Mouse (Mus musculus): Measurements from ENCODE around the gene Btnl1. TPM values are rescaled to one million over a fixed set of nuclear protein-coding genes. Genes with fewer than 3 reads are reported as not detected.

The Btnl1 gene
- polyA plus RNA-seq, 1 experiment from 2014 or later, result not detected

- no peaks in the 10 kb centered on the region for H3K36me3 ChIP-seq
- H3K4me2 ChIP-seq, result no peak overlapping the region
- no peaks in the 10 kb centered on the region for H3K27me3 ChIP-seq
- no peak overlapping the region for H3K4me3 ChIP-seq
- H3K4me1 ChIP-seq (replicated peaks), result no peaks in the 10 kb centered on the region
- no peak overlapping the region for H3K9ac ChIP-seq
- no peaks in the 10 kb centered on the region for H3K9me3 ChIP-seq
- no peak for ATAC-seq (ENCODE audit: low FRiP score)
- 93% methylated on average over 3 of the region's 3 CpGs for WGBS
- no peak overlapping the region for H3K27ac ChIP-seq
These were observed 13.1 kb upstream of the Btnl1 start for GRCm38 (mm10) chr17:34363676-34364310.

DNA sequence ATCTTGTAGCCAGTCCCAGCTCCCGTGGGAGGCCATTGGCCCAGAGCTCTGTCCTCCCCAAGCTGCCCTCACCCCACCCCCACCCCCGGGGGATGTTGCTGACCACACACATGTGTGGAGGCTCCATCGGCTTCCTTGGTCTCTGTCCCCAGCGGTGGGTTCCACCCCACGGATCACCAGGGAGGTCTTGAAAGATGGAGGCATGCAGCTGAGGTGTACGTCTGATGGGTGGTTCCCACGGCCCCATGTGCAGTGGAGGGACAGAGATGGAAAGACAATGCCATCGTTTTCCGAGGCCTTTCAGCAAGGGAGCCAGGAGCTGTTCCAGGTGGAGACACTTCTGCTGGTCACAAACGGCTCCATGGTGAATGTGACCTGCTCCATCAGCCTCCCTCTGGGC lies 11.9 kb upstream of the Btnl1 start:
- no peaks in the 10 kb centered on the region for H3K36me3 ChIP-seq
- WGBS, result 78% methylated on average over 10 of the region's 10 CpGs
- H3K4me3 ChIP-seq, result no peak overlapping the region
- no peaks in the 10 kb centered on the region for H3K9me3 ChIP-seq
- no peaks in the 10 kb centered on the region for H3K27me3 ChIP-seq
- ATAC-seq (ENCODE audit: low FRiP score), result no peak
- no peak overlapping the region for H3K4me2 ChIP-seq
- H3K4me1 ChIP-seq (replicated peaks), result no peaks in the 10 kb centered on the region
- no peak overlapping the region for H3K9ac ChIP-seq
- no peak overlapping the region for H3K27ac ChIP-seq

DNA sequence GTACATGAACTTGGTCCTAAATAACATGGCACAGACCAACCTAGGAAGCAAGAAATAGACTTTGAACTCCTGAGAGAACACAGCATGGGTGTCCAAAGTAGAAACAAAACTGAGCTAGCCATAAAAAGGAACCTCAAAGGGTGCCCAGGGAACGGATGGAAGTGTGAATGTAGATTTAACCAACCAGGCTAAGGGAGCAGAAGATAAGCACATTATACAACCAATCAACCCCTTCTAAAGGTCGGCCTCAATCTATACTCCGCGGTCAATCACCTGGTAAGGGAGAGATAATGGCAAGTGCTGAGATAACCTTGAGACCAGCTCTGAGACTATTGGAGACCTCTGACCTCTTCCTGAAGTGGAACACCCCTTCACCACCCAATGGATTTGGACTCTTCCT lies 6.4 kb upstream of the Btnl1 start:
- H3K4me3 ChIP-seq, result no peak overlapping the region
- H3K27ac ChIP-seq, result no peak overlapping the region
- H3K4me1 ChIP-seq (replicated peaks), result no peaks in the 10 kb centered on the region
- H3K27me3 ChIP-seq, result no peaks in the 10 kb centered on the region
- no peaks in the 10 kb centered on the region for H3K9me3 ChIP-seq
- WGBS, result 87% methylated on average over 4 of the region's 4 CpGs
- H3K9ac ChIP-seq, result no peak overlapping the region
- H3K4me2 ChIP-seq, result no peak overlapping the region
- no peaks in the 10 kb centered on the region for H3K36me3 ChIP-seq
- no peak for ATAC-seq (ENCODE audit: low FRiP score)

DNA sequence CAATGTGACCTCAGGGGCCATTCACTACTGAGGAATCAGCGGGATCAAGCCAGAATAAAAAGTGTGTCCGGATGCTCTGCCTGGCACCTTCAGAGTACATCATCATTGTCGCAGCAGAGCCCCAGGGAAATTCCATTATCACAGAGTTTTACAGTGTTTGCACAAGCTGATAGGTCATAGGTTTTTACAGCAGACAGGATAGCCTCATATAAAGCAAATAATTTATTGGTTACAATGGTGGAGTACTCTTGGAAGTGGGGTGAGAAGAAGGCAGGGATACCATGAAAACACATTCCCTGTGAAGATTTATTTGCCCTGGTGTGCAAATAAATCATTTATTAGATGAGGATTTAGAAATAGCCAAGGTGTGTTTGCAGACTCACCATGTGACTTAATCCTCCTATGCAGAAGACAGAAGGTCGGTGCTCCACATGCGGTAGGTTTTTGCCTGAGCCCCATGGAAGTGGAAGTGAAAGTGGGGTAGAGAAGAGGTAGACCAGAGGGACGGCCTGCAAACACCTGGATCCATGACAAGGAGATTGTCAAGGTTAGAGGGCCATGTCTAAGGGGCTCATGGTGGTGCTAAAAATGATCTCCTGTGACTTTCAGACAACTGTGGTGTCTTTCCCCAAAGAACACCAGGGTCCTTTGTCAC lies 3.8 kb upstream of the Btnl1 start:
- no peaks in the 10 kb centered on the region for H3K36me3 ChIP-seq
- 84% methylated on average over 6 of the region's 6 CpGs for WGBS

GRCm38 (mm10) chr17:34377450-34378209 lies 698 bp downstream of the Btnl1 start:
- H3K9ac ChIP-seq, result no peak overlapping the region
- no peaks in the 10 kb centered on the region for H3K27me3 ChIP-seq
- H3K4me3 ChIP-seq, result no peak overlapping the region
- no peaks in the 10 kb centered on the region for H3K36me3 ChIP-seq
- no peak for ATAC-seq (ENCODE audit: low FRiP score)
- 63% methylated on average over 6 of the region's 6 CpGs for WGBS
- no peaks in the 10 kb centered on the region for H3K9me3 ChIP-seq
- no peaks in the 10 kb centered on the region for H3K4me1 ChIP-seq (replicated peaks)
- no peak overlapping the region for H3K4me2 ChIP-seq
- H3K27ac ChIP-seq, result no peak overlapping the region

More for the DNA sequence above, 3.8 kb upstream of the Btnl1 start:
- Histone ChIP-seq H3K4me2 (no peak overlapping the region), H3K9me3 (no peaks in the 10 kb centered on the region), H3K9ac (no peak overlapping the region), H3K4me3 (no peak overlapping the region), H3K27me3 (no peaks in the 10 kb centered on the region), H3K4me1 (replicated peaks) (no peaks in the 10 kb centered on the region), H3K27ac (no peak overlapping the region)
- no peak for ATAC-seq (ENCODE audit: low FRiP score)

GRCm38 (mm10) chr17:34378716-34379115 lies 1.8 kb downstream of the Btnl1 start:
- Histone ChIP-seq H3K27ac (no peak overlapping the region), H3K9ac (no peak overlapping the region), H3K4me1 (replicated peaks) (no peaks in the 10 kb centered on the region), H3K4me3 (no peak overlapping the region), H3K36me3 (no peaks in the 10 kb centered on the region), H3K4me2 (no peak overlapping the region), H3K9me3 (no peaks in the 10 kb centered on the region), H3K27me3 (no peaks in the 10 kb centered on the region)
- WGBS, result 81% methylated on average over 2 of the region's 2 CpGs
- no peak for ATAC-seq (ENCODE audit: low FRiP score)

DNA sequence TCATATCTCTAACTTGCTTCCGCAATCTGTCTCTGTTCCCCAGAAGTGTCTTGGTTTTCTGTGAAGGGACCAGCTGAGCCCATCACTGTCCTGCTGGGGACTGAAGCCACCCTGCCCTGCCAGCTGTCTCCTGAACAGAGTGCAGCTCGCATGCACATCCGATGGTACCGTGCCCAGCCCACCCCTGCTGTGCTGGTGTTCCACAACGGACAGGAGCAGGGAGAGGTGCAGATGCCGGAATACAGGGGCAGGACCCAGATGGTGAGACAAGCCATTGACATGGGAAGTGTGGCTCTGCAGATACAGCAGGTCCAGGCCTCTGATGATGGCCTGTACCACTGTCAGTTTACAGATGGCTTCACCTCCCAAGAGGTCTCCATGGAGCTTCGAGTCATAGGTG lies 2.5 kb downstream of the Btnl1 start:
- H3K9me3 ChIP-seq, result no peaks in the 10 kb centered on the region
- H3K9ac ChIP-seq, result no peak overlapping the region
- no peaks in the 10 kb centered on the region for H3K36me3 ChIP-seq
- no peaks in the 10 kb centered on the region for H3K27me3 ChIP-seq
- no peaks in the 10 kb centered on the region for H3K4me1 ChIP-seq (replicated peaks)
- H3K4me3 ChIP-seq, result no peak overlapping the region
- WGBS, result 70% methylated on average over 7 of the region's 7 CpGs
- H3K27ac ChIP-seq, result no peak overlapping the region
- no peak overlapping the region for H3K4me2 ChIP-seq
- no peak for ATAC-seq (ENCODE audit: low FRiP score)

GRCm38 (mm10) chr17:34381876-34382275 lies 4.9 kb downstream of the Btnl1 start:
- no peak overlapping the region for H3K27ac ChIP-seq
- H3K4me1 ChIP-seq (replicated peaks), result no peaks in the 10 kb centered on the region
- no peak for ATAC-seq (ENCODE audit: low FRiP score)
- no peak overlapping the region for H3K9ac ChIP-seq
- no peak overlapping the region for H3K4me2 ChIP-seq
- H3K4me3 ChIP-seq, result no peak overlapping the region
- H3K9me3 ChIP-seq, result no peaks in the 10 kb centered on the region
- 78% methylated on average over 11 of the region's 11 CpGs for WGBS
- no peaks in the 10 kb centered on the region for H3K27me3 ChIP-seq
- no peaks in the 10 kb centered on the region for H3K36me3 ChIP-seq

GRCm38 (mm10) chr17:34383212-34383611 lies 6.3 kb downstream of the Btnl1 start:
- Histone ChIP-seq H3K4me2 (no peak overlapping the region), H3K27ac (no peak overlapping the region), H3K4me1 (replicated peaks) (no peaks in the 10 kb centered on the region), H3K4me3 (no peak overlapping the region), H3K36me3 (no peaks in the 10 kb centered on the region), H3K27me3 (no peaks in the 10 kb centered on the region), H3K9me3 (no peaks in the 10 kb centered on the region), H3K9ac (no peak overlapping the region)
- ATAC-seq (ENCODE audit: low FRiP score), result no peak
- WGBS, result 79% methylated on average over 7 of the region's 7 CpGs

DNA sequence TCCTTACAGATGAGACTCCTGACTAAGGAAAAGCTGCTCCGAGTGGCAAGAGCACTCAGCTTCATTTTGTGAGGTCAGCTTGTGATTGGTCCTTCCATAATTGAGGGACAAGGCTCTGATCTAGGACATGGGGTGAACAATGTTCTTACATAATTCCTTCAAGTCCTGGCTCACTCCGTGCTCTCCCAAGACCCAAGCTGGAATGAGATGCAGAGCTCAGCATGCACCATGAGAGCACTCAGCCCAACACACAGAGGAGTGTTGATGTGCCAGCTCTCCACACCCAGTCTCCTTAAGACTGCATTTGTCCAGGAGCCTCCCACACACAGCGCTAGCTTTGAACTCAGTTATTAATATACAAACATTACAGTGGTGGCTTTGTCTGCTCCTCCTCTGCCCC lies 7.8 kb downstream of the Btnl1 start:
- no peak for ATAC-seq (ENCODE audit: low FRiP score)

DNA sequence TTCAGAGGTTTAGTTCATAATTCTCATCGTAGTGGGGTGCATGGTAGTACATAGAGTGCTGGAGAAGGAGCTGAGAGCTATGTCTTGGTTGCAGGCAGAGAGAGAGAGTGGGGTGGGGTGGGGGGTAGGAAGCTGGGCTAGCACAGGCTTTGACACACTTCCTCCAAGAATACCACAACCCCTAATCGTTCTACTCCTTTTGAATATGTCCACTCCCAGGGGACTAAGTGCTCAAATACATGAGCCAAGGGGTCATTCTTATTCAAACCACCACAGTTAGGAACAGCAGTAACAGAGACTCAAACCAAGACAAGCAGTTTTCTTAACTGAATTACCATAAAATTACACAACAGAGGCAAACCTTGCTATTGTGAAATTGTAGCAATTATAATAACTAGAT lies 9.7 kb downstream of the Btnl1 start:
- WGBS, result 85% methylated on average over 2 of the region's 2 CpGs
- Histone ChIP-seq H3K9ac (no peak overlapping the region), H3K27ac (no peak overlapping the region), H3K4me1 (replicated peaks) (no peaks in the 10 kb centered on the region), H3K9me3 (no peaks in the 10 kb centered on the region), H3K27me3 (peaks cover 18% of the 10 kb centered on the region), H3K36me3 (no peaks in the 10 kb centered on the region), H3K4me2 (no peak overlapping the region), H3K4me3 (no peak overlapping the region)
- ATAC-seq (ENCODE audit: low FRiP score), result no peak

More for the DNA sequence above, 7.8 kb downstream of the Btnl1 start:
- H3K4me2 ChIP-seq, result no peak overlapping the region
- no peak overlapping the region for H3K9ac ChIP-seq
- H3K36me3 ChIP-seq, result no peaks in the 10 kb centered on the region
- 74% methylated on average over 3 of the region's 3 CpGs for WGBS
- H3K9me3 ChIP-seq, result no peaks in the 10 kb centered on the region
- no peak overlapping the region for H3K27ac ChIP-seq
- no peak overlapping the region for H3K4me3 ChIP-seq
- 0 out of 2 replicates have a peak, but pooled peaks cover 3% of the 10 kb centered on the region for H3K27me3 ChIP-seq
- H3K4me1 ChIP-seq (replicated peaks), result no peaks in the 10 kb centered on the region

GRCm38 (mm10) chr17:34388513-34388912 lies 11.6 kb downstream of the Btnl1 start:
- Histone ChIP-seq H3K9ac (no peak overlapping the region), H3K36me3 (no peaks in the 10 kb centered on the region), H3K4me3 (no peak overlapping the region), H3K4me2 (no peak overlapping the region), H3K27ac (no peak overlapping the region), H3K9me3 (no peaks in the 10 kb centered on the region), H3K27me3 (peaks cover 23% of the 10 kb centered on the region), H3K4me1 (replicated peaks) (peaks cover 5% of the 10 kb centered on the region; the same call in 1 of the 2 replicates)
- no peak for ATAC-seq (ENCODE audit: low FRiP score)
- WGBS, result 35% methylated on average over 4 of the region's 4 CpGs

All from hindbrain, embryonic 13.5 days (tissue).